Mouse (Mus musculus): ENCODE data around the gene Slc25a53. TPM values are rescaled to one million over a fixed set of nuclear protein-coding genes. Genes with fewer than 3 reads are reported as not detected.
A peak's percentile ranks its signal among the peaks of the same experiment; 100 is the strongest.
"Not testable (repeated sequence)": the region's sequence is repeated elsewhere in the genome, so short reads cannot be mapped to it uniquely, and the experiment has no call there.

Slc25a53 gene
- polyA plus RNA-seq, 1 experiment from 2014 or later: 12.3 TPM

DNA sequence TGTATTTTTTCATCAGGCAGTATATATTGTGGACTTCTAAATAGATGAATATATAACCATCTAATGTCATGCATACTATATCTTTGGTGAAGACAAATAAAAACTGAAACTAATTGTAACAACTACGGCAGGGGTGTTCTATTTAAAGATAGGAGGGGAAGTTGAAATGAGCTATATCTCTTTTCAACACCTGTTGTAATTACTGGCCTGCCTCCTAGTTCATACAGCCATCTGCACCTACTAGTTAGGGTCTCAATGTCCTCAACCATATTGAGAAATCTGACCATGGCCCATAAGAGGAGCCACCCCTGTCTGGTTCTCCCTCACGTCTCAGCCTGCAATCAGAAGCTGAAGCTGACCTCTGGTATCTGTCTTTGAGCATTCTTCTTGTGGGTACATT lies 41.8 kb downstream of the Slc25a53 start:
- H3K27me3 ChIP-seq (ENCODE audit: poor library complexity, severe bottlenecking): peaks cover 59% of the 10 kb centered on the region
- DNase-seq (ENCODE audit: extremely low spot score, low spot score): no peak
- H3K4me3 ChIP-seq: no peak overlapping the region
- no peaks in the 10 kb centered on the region for H3K9me3 ChIP-seq
- H3K36me3 ChIP-seq (replicated peaks): peaks cover 6% of the 10 kb centered on the region; the same call in 1 of the 2 replicates
- 88% methylated on average over 2 of the region's 2 CpGs for WGBS
- peaks cover 13% of the 10 kb centered on the region for H3K4me1 ChIP-seq
- H3K27ac ChIP-seq: no peak overlapping the region

DNA sequence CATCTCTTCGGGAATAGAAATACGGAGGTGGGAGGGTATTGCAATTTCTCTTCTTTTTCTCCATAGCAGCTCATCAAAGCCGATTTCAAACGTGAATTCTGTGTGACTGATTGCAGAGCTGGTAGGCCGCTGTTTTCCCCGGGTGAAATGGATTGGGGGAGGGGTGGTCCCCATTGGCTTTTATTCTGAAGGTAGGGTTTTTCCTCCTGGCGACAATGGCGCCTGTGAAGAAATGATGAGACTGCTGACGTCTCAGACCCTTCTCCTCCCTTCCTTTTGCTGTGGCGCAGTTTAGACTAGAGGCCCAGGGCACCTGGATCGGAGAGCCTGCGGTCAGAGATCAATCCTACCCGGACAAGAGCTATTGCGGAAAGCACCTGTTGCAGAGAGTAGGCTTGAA lies 44.5 kb downstream of the Slc25a53 start:
- peak; percentile 18 for DNase-seq (ENCODE audit: extremely low spot score, low spot score)
- Histone ChIP-seq H3K9me3 (no peaks in the 10 kb centered on the region), H3K36me3 (replicated peaks) (peaks cover 6% of the 10 kb centered on the region; the same call in 1 of the 2 replicates), H3K4me3 (peak overlapping the region; percentile 54), H3K27ac (peak overlapping the region; percentile 84), H3K4me1 (peaks cover 13% of the 10 kb centered on the region), H3K27me3 (ENCODE audit: poor library complexity, severe bottlenecking) (peaks cover 72% of the 10 kb centered on the region)
- WGBS: 35% methylated on average over 14 of the region's 14 CpGs

GRCm38 (mm10) chrX:136992978-136993547 lies 45.0 kb downstream of the Slc25a53 start, which contains the start of gene Zcchc18:
TSS of gene Zcchc18 (plus strand) at chrX:136993155.
- 18% methylated on average over 26 of the region's 26 CpGs for whole genome bisulfite sequencing
- H3K27ac ChIP-seq: peak within 1 kb of the TSS; percentile 84
- peaks cover 70% of the 10 kb centered on the region for H3K27me3 ChIP-seq (ENCODE audit: poor library complexity, severe bottlenecking)
- peak; percentile 81 for DNase-seq (ENCODE audit: extremely low spot score, low spot score)
- peaks cover 13% of the 10 kb centered on the region for H3K4me1 ChIP-seq
- H3K9me3 ChIP-seq: no peaks in the 10 kb centered on the region
- H3K36me3 ChIP-seq (replicated peaks): peaks cover 6% of the 10 kb centered on the region; the same call in 1 of the 2 replicates
- peak within 1 kb of the TSS; percentile 54 for H3K4me3 ChIP-seq

GRCm38 (mm10) chrX:136992191-136992965 lies 45.7 kb downstream of the Slc25a53 start:
- peak overlapping the region; percentile 84 for H3K27ac ChIP-seq
- DNase-seq (ENCODE audit: extremely low spot score, low spot score): no peak
- H3K27me3 ChIP-seq (ENCODE audit: poor library complexity, severe bottlenecking): peaks cover 69% of the 10 kb centered on the region
- peaks cover 13% of the 10 kb centered on the region for H3K4me1 ChIP-seq
- 28% methylated on average over 19 of the region's 19 CpGs for WGBS
- peaks cover 6% of the 10 kb centered on the region; the same call in 1 of the 2 replicates for H3K36me3 ChIP-seq (replicated peaks)
- peak overlapping the region; percentile 54 for H3K4me3 ChIP-seq
- H3K9me3 ChIP-seq: no peaks in the 10 kb centered on the region

DNA sequence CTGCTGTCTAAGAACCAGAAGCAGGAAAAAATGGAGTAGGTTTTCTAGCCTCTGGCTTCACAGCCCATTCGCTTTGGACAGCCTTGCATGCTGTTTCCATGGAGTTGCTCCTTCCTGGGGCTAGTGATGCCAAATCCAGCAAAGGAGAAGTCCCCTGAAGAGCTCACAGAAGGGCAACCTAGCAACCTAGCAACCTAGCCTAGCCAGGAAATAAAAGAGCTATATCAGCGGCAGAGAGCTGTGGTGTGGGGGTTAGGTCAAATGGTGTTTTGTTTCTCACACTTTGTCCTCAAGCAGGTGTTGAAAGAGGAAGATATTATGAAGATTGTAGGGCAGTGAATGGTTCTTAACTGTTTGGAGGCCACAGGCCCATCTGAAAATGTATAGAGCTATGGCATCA lies 46.8 kb downstream of the Slc25a53 start:
- H3K4me1 ChIP-seq: peaks cover 13% of the 10 kb centered on the region
- 75% methylated on average over 2 of the region's 2 CpGs for WGBS
- H3K27ac ChIP-seq: no peak overlapping the region
- H3K9me3 ChIP-seq: no peaks in the 10 kb centered on the region
- peaks cover 6% of the 10 kb centered on the region; the same call in 1 of the 2 replicates for H3K36me3 ChIP-seq (replicated peaks)
- no peak for DNase-seq (ENCODE audit: extremely low spot score, low spot score)
- no peak overlapping the region for H3K4me3 ChIP-seq
- peaks cover 58% of the 10 kb centered on the region for H3K27me3 ChIP-seq (ENCODE audit: poor library complexity, severe bottlenecking)

- DNase-seq (ENCODE audit: extremely low spot score, low spot score): no peak
- no peaks in the 10 kb centered on the region for H3K36me3 ChIP-seq (replicated peaks)
- no peak overlapping the region for H3K27ac ChIP-seq
Measured at GRCm38 (mm10) chrX:136986039-136986438, 52.1 kb downstream of the Slc25a53 start.

DNA sequence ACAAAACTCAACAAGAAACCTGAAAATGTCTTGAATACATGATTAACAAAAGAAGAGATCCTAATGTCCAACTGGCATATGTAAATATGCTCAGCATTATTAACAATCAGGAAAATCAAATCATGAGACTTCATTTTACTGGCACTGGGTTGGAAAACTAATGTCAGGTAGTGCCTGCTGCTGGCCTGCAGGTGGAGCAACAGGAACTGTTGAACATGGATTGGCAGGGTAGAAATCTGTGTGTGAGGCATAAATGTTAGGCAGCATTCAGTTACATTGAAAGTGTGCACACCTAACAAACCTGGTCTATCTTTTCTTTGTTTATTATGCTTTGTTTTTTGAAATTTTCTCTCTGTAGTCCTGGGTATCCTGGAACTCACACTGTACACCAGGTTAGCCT lies 59.5 kb downstream of the Slc25a53 start:
- Histone ChIP-seq H3K4me1 (0 out of 2 replicates have a peak, but pooled peaks cover 2% of the 10 kb centered on the region), H3K27me3 (ENCODE audit: poor library complexity, severe bottlenecking) (peaks cover 11% of the 10 kb centered on the region), H3K36me3 (replicated peaks) (no peaks in the 10 kb centered on the region)

More at GRCm38 (mm10) chrX:136986039-136986438, 52.1 kb downstream of the Slc25a53 start:
- peaks cover 18% of the 10 kb centered on the region for H3K27me3 ChIP-seq (ENCODE audit: poor library complexity, severe bottlenecking)
- no peaks in the 10 kb centered on the region for H3K4me1 ChIP-seq
- no peak overlapping the region for H3K4me3 ChIP-seq
- H3K9me3 ChIP-seq: no peaks in the 10 kb centered on the region

GRCm38 (mm10) chrX:136976424-136977084 lies 61.5 kb downstream of the Slc25a53 start, which contains the start of the genes Tmsb15l and Tmsb15b1:
TSS of gene Tmsb15l (minus strand) at chrX:136976869.
TSS of gene Tmsb15b1 (minus strand) at chrX:136976874.
- Histone ChIP-seq H3K36me3 (replicated peaks) (no peaks in the 10 kb centered on the region), H3K4me3 (peak within 1 kb of the TSS; percentile 53), H3K4me1 (0 out of 2 replicates have a peak, but pooled peaks cover 2% of the 10 kb centered on the region), H3K9me3 (no peaks in the 10 kb centered on the region), H3K27me3 (ENCODE audit: poor library complexity, severe bottlenecking) (0 out of 2 replicates have a peak, but pooled peaks cover 4% of the 10 kb centered on the region), H3K27ac (no peak within 1 kb of the TSS)
- WGBS: 26% methylated on average over 15 of the region's 15 CpGs
- peak; percentile 62 for DNase-seq (ENCODE audit: extremely low spot score, low spot score)

More for the DNA sequence above, 59.5 kb downstream of the Slc25a53 start:
- no peak overlapping the region for H3K27ac ChIP-seq
- DNase-seq (ENCODE audit: extremely low spot score, low spot score): no peak
- H3K9me3 ChIP-seq: no peaks in the 10 kb centered on the region
- H3K4me3 ChIP-seq: no peak overlapping the region

- not testable (repeated sequence) for H3K27me3 ChIP-seq (ENCODE audit: poor library complexity, severe bottlenecking); H3K4me1 ChIP-seq; H3K36me3 ChIP-seq (replicated peaks); H3K9me3 ChIP-seq; DNase-seq (ENCODE audit: extremely low spot score, low spot score); H3K27ac ChIP-seq
- peak within 1 kb of the TSS; percentile 53 for H3K4me3 ChIP-seq
- WGBS: 88% methylated on average over 6 of the region's 6 CpGs
Measured at GRCm38 (mm10) chrX:136975397-136975796, 62.7 kb downstream of the Slc25a53 start, which contains the start of gene Tmsb15b2. TSS of gene Tmsb15b2 (minus strand) at chrX:136975497.

GRCm38 (mm10) chrX:136959688-136960087 lies 78.4 kb downstream of the Slc25a53 start:
- no peak overlapping the region for H3K4me3 ChIP-seq
- 38% methylated on average over 2 of the region's 2 CpGs for WGBS
- no peak for DNase-seq (ENCODE audit: extremely low spot score, low spot score)
- H3K36me3 ChIP-seq (replicated peaks): no peaks in the 10 kb centered on the region
- no peaks in the 10 kb centered on the region for H3K4me1 ChIP-seq
- H3K27me3 ChIP-seq (ENCODE audit: poor library complexity, severe bottlenecking): no peaks in the 10 kb centered on the region
- no peak overlapping the region for H3K27ac ChIP-seq
- no peaks in the 10 kb centered on the region for H3K9me3 ChIP-seq

GRCm38 (mm10) chrX:136958300-136958699 lies 79.8 kb downstream of the Slc25a53 start:
- not testable (repeated sequence) for H3K36me3 ChIP-seq (replicated peaks); DNase-seq (ENCODE audit: extremely low spot score, low spot score); H3K27me3 ChIP-seq (ENCODE audit: poor library complexity, severe bottlenecking); H3K9me3 ChIP-seq; H3K4me1 ChIP-seq; H3K27ac ChIP-seq
- 58% methylated on average over 5 of the region's 5 CpGs for WGBS
- peak overlapping the region; percentile 46 for H3K4me3 ChIP-seq

DNA sequence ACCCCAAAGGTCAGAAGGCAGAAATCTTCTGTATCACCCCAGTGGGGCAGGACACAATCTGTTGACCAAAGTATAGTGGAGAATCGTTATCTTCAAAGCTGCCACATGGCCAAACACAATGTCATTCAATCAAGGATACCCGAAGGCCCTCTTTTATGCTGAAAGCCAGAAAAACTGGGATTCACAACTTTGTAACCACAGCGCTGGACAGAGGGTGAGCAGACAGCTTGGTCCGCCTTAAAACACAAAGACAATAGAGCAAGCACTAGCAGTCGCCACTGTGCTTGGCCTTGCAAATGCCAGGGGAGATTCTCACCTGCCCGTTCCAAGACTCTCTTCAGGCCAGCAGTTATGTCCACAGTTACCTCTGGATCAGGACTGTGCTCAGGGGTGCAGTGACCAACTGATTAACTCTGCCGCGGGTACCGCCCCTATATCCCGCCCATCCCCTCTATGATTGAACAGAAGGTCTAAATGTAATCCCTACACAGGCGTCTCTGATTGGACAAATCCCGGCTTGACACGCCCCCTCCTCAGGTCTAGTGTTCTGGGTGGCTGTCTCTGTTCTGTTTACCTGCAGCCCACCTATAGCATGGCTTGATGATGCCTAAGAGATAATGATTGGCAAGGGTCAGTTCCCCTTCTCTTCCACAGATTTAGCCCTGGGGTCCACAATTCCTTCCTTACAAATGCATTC lies 80.4 kb downstream of the Slc25a53 start:
- H3K27me3 ChIP-seq (ENCODE audit: poor library complexity, severe bottlenecking); H3K27ac ChIP-seq; H3K4me1 ChIP-seq; H3K36me3 ChIP-seq (replicated peaks); H3K9me3 ChIP-seq: not testable (repeated sequence)
- WGBS: 24% methylated on average over 13 of the region's 13 CpGs
- peak overlapping the region; percentile 46 for H3K4me3 ChIP-seq
- DNase-seq (ENCODE audit: extremely low spot score, low spot score): peak; percentile 61
